Mouse (Mus musculus): Measurements from ENCODE around the gene Gm10837.

DNA sequence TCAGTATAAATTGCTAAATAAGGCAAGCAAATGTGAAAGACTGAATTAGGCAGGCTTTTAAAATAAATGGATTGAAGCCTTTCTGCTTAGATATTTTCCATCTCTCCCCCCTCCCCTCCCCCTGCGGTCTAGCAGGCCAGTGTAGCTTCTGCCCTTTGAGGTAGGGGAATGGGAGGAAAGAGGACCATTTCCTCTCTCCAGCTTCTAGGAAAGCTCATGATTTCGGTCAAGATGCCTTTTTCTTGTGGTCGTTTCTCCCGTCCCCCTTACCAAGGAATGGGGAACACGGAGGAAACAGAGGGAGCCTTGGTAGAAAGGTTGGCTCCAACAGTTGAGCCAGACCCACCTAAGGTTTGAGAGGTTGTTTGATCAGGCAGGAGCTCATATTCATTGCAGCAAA lies 17.7 kb upstream of the Gm10837 start:
- TF ChIP-seq CTCF (IDR thresholded peaks at IDR 0.05; ENCODE audit: insufficient read depth, low read depth, low read length) (no peak), POLR2A (IDR thresholded peaks at IDR 0.05; ENCODE audit: insufficient read depth, low read depth, low read length) (no peak)

All from olfactory bulb, adult 2 months (tissue).